Mouse (Mus musculus) midbrain, embryonic 14.5 days (tissue): ENCODE results near the gene R3hdm1. TPM values are rescaled to one million over a fixed set of nuclear protein-coding genes. Genes with fewer than 3 reads are reported as not detected.
"Not testable (repeated sequence)": the region's sequence is repeated elsewhere in the genome, so short reads cannot be mapped to it uniquely, and the experiment has no call there.

ENCODE experiments used
- ATAC-seq: fragments of 200-750 bp; cut with Nextera tagmentation; 2 replicates; pipeline ENCODE4 v1.8.0; 2017; ENCODE audit warnings: moderate number of reproducible peaks, moderate library complexity; ENCODE audit not compliant: low FRiP score, low TSS enrichment
- DNase-seq: peaks from one replicate; pipeline ENCODE4 v3.0.0-alpha.2; 2015
- H3K27ac ChIP-seq: fragments of 300-500 bp; sonication (generic); replicated peaks from 2 replicates; pipeline ENCODE4 v1.5.1; 2014; ENCODE audit warnings: mild to moderate bottlenecking, low read depth, low read length, moderate library complexity
- H3K27me3 ChIP-seq: fragments of 300-500 bp; sonication (generic); 2 replicates; pipeline ENCODE4 v1.6.1; 2014; ENCODE audit warnings: low read length, control low read depth, mixed read lengths; ENCODE audit not compliant: control insufficient read depth, insufficient read depth
- H3K36me3 ChIP-seq: fragments of 300-500 bp; sonication (generic); 2 replicates; pipeline ENCODE4 v1.6.1; 2014; ENCODE audit warnings: low read length, control low read depth; ENCODE audit not compliant: control insufficient read depth, insufficient read depth
- H3K4me1 ChIP-seq: fragments of 300-500 bp; sonication (generic); 2 replicates; pipeline ENCODE4 v1.6.1; 2014; ENCODE audit warnings: mild to moderate bottlenecking, antibody characterized with exemption, low read length, control low read depth; ENCODE audit not compliant: control insufficient read depth, insufficient read depth
- H3K4me2 ChIP-seq: fragments of 300-500 bp; sonication (generic); 2 replicates; pipeline ENCODE4 v1.6.1; 2014; ENCODE audit warnings: mild to moderate bottlenecking, low read length, moderate library complexity
- H3K4me3 ChIP-seq: fragments of 300-500 bp; sonication (generic); replicated peaks from 2 replicates; pipeline ENCODE4 v1.5.1; 2014; ENCODE audit warnings: low read depth, low read length
- H3K9ac ChIP-seq: fragments of 300-500 bp; sonication (generic); replicated peaks from 2 replicates; pipeline ENCODE4 v1.6.1; 2014; ENCODE audit warnings: mild to moderate bottlenecking, low read length, moderate library complexity
- H3K9me3 ChIP-seq: fragments of 300-500 bp; sonication (generic); 2 replicates; pipeline ENCODE4 v1.6.1; 2016; ENCODE audit warnings: low read length, control low read depth, mixed read lengths; ENCODE audit not compliant: control insufficient read depth
- WGBS: fragments of 180-500 bp; shearing (Covaris S2); extraction: QIAGEN DNeasy Blood & Tissue Kit; methylation state at CpG from one replicate; pipeline ENCODE4 v1.1.7; 2014; 5-methylcytosine and 5-hydroxymethylcytosine counted together
- polyA plus RNA-seq: library from polyadenylated mRNA; unstranded; fragments of >200 nt; fragmentation: Nextera tagmentation; extraction: Ambion mirVana; gene quantifications from 2 replicates; pipeline ENCODE4 v1.2.1, GENCODE M21; 2014

Gene R3hdm1
- polyA plus RNA-seq, 1 experiment from 2014 or later, result 111 TPM

GRCm38 (mm10) chr1:128243996-128244726 is 141.1 kb downstream of the R3hdm1 start:
- H3K9ac ChIP-seq, result peak overlapping the region; percentile 75
- no peaks in the 10 kb centered on the region for H3K9me3 ChIP-seq
- WGBS, result under 1% methylated on average over 71 of the region's 71 CpGs
- DNase-seq (peak; percentile 99), ATAC-seq (peak; percentile 97)
- H3K4me2 ChIP-seq, result peak overlapping the region; percentile 91
- H3K4me3 ChIP-seq, result peak overlapping the region; percentile 69
- 0 out of 2 replicates have a peak, but pooled peaks cover 6% of the 10 kb centered on the region for H3K36me3 ChIP-seq
- no peaks in the 10 kb centered on the region for H3K27me3 ChIP-seq
- H3K27ac ChIP-seq, result peak overlapping the region; percentile 89
- H3K4me1 ChIP-seq, result peaks cover 17% of the 10 kb centered on the region

- Histone ChIP-seq H3K9me3 (no peaks in the 10 kb centered on the region), H3K36me3 (0 out of 2 replicates have a peak, but pooled peaks cover 4% of the 10 kb centered on the region), H3K4me2 (peak overlapping the region; percentile 91), H3K27ac (peak overlapping the region; percentile 89), H3K9ac (peak overlapping the region; percentile 75), H3K27me3 (no peaks in the 10 kb centered on the region), H3K4me3 (peak overlapping the region; percentile 69), H3K4me1 (peaks cover 17% of the 10 kb centered on the region)
- ATAC-seq, result peak; percentile 47; the same call in 1 of the 2 replicates
- WGBS, result 1% methylated on average over 19 of the region's 19 CpGs
- peak; percentile 31 for DNase-seq
Observed at GRCm38 (mm10) chr1:128244727-128245355, 141.7 kb downstream of the R3hdm1 start.

- H3K4me2 ChIP-seq, result not testable (repeated sequence)
Observed at GRCm38 (mm10) chr1:128267061-128267460, 164.0 kb downstream of the R3hdm1 start.

GRCm38 (mm10) chr1:128270731-128271130 is 167.6 kb downstream of the R3hdm1 start:
- Histone ChIP-seq H3K4me2 (no peak overlapping the region), H3K36me3 (peaks cover 91% of the 10 kb centered on the region), H3K9me3 (no peaks in the 10 kb centered on the region), H3K4me3 (no peak overlapping the region), H3K27ac (no peak overlapping the region), H3K4me1 (no peaks in the 10 kb centered on the region), H3K27me3 (no peaks in the 10 kb centered on the region), H3K9ac (no peak overlapping the region)
- 95% methylated on average over 3 of the region's 3 CpGs for WGBS
- no peak for DNase-seq
- no peak for ATAC-seq

More at GRCm38 (mm10) chr1:128267061-128267460, 164.0 kb downstream of the R3hdm1 start:
- 85% methylated on average over 7 of the region's 7 CpGs for WGBS
- not testable (repeated sequence) for ATAC-seq, H3K4me3 ChIP-seq, H3K4me1 ChIP-seq, H3K27me3 ChIP-seq, H3K27ac ChIP-seq, H3K9me3 ChIP-seq, DNase-seq, H3K9ac ChIP-seq
- H3K36me3 ChIP-seq, result peaks cover 83% of the 10 kb centered on the region

- Histone ChIP-seq H3K9ac (no peak overlapping the region), H3K9me3 (no peaks in the 10 kb centered on the region), H3K27ac (no peak overlapping the region), H3K4me1 (no peaks in the 10 kb centered on the region), H3K4me2 (no peak overlapping the region), H3K4me3 (no peak overlapping the region), H3K36me3 (peaks cover 92% of the 10 kb centered on the region), H3K27me3 (no peaks in the 10 kb centered on the region)
- DNase-seq (no peak), ATAC-seq (no peak)
- WGBS, result 98% methylated on average over 1 of the region's 1 CpGs
Observed at GRCm38 (mm10) chr1:128275908-128276307, 172.8 kb downstream of the R3hdm1 start.

DNA sequence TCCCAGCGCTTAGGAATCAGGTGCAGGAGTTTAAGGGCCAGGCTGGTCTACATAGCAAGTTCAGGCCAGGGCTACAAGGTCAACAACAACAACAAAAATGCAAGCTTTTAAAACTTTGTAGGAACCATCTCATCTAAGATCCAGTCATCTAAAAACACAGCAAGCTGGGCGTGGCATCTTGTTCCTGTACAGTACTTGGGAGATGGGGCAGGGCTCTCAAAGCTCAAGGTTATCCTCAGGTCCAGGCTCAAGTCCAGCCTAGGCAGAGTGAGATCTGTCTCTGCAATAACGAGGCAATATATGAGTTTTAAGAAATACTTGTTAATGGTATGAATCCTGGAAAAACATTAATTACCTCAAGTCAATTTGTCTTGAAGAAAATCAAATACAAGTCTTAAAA is 175.5 kb downstream of the R3hdm1 start:
- DNase-seq, result no peak
- no peak overlapping the region for H3K9ac ChIP-seq
- H3K4me1 ChIP-seq, result no peaks in the 10 kb centered on the region
- H3K4me2 ChIP-seq, result no peak overlapping the region
- H3K27ac ChIP-seq, result no peak overlapping the region
- H3K36me3 ChIP-seq, result peaks cover 75% of the 10 kb centered on the region
- H3K9me3 ChIP-seq, result no peaks in the 10 kb centered on the region
- WGBS, result 99% methylated on average over 3 of the region's 3 CpGs
- no peak for ATAC-seq
- H3K27me3 ChIP-seq, result no peaks in the 10 kb centered on the region
- no peak overlapping the region for H3K4me3 ChIP-seq

DNA sequence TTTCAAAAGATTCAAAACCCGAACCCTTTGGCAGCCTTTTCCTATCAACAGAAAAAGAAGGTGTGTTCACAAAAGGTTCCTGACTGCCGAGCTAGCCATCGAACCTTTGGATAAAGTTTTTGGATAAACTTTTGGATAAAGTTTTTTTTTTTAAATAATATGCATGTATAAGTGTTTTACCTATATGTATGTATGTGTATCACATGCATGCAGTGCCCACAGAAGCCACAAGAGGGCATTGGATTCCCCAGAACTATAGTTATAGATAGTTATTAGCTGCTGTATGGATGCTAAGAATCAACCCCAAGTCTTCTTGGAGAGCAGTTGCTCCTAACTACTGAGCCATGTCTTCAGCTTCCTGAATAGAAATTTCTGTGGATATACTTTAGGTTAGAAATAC is 178.7 kb downstream of the R3hdm1 start:
- no peaks in the 10 kb centered on the region for H3K27me3 ChIP-seq
- H3K4me3 ChIP-seq, result no peak overlapping the region
- no peaks in the 10 kb centered on the region for H3K9me3 ChIP-seq
- H3K27ac ChIP-seq, result no peak overlapping the region
- WGBS, result 96% methylated on average over 3 of the region's 3 CpGs
- no peak overlapping the region for H3K9ac ChIP-seq
- DNase-seq, result no peak
- H3K4me1 ChIP-seq, result no peaks in the 10 kb centered on the region
- no peak overlapping the region for H3K4me2 ChIP-seq
- peaks cover 43% of the 10 kb centered on the region for H3K36me3 ChIP-seq
- no peak for ATAC-seq

DNA sequence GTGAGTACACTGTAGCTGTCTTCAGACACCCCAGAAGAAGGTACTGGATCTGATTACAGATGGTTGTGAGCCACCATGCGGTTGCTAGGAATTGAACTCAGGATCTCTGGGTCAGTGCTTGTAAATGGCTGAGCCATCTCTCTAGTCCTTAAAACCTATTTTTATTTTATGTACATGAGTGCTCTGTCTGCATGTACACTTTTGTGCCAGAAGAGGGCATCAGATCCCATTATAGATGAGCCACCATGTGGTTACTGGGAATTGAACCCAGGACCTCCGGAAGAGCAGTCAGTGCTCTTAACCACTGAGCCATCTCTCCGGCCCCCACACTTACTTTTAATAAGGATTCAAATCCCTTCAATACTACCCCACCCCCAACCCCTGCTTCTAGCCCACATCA is 179.8 kb downstream of the R3hdm1 start:
- no peak overlapping the region for H3K4me3 ChIP-seq
- H3K9ac ChIP-seq, result no peak overlapping the region
- DNase-seq (no peak), ATAC-seq (no peak)
- no peaks in the 10 kb centered on the region for H3K4me1 ChIP-seq
- H3K27ac ChIP-seq, result no peak overlapping the region
- H3K27me3 ChIP-seq, result no peaks in the 10 kb centered on the region
- WGBS, result 94% methylated on average over 3 of the region's 3 CpGs
- no peaks in the 10 kb centered on the region for H3K9me3 ChIP-seq
- H3K4me2 ChIP-seq, result no peak overlapping the region
- H3K36me3 ChIP-seq, result peaks cover 31% of the 10 kb centered on the region
